Mouse (Mus musculus) liver, embryonic 15.5 days (tissue): ENCODE data around the gene Fam189b. TPM values are rescaled to one million over a fixed set of nuclear protein-coding genes. Genes with fewer than 3 reads are reported as not detected.

Source experiments
- ATAC-seq: fragments of 200-750 bp; cut with Nextera tagmentation; 2 replicates; pipeline ENCODE4 v1.8.0; 2017; ENCODE audit warnings: moderate number of reproducible peaks, mild to moderate bottlenecking, moderate library complexity; ENCODE audit not compliant: insufficient read depth
- H3K27ac ChIP-seq: fragments of 300-500 bp; sonication (generic); replicated peaks from 2 replicates; pipeline ENCODE4 v1.5.1; 2015; ENCODE audit warnings: mild to moderate bottlenecking, inconsistent platforms
- H3K27me3 ChIP-seq: fragments of 300-500 bp; sonication (generic); 2 replicates; pipeline ENCODE4 v1.6.1; 2015; ENCODE audit warnings: mild to moderate bottlenecking, inconsistent platforms
- H3K36me3 ChIP-seq: fragments of 300-500 bp; sonication (generic); replicated peaks from 2 replicates; pipeline ENCODE4 v1.6.1; 2015; ENCODE audit warnings: moderate library complexity, mild to moderate bottlenecking, inconsistent platforms
- H3K4me1 ChIP-seq: fragments of 300-500 bp; sonication (generic); replicated peaks from 2 replicates; pipeline ENCODE4 v1.6.1; 2015; ENCODE audit warnings: inconsistent platforms
- H3K4me2 ChIP-seq: fragments of 300-500 bp; sonication (generic); 2 replicates; pipeline ENCODE4 v1.6.1; 2015; ENCODE audit warnings: moderate library complexity, mild to moderate bottlenecking, inconsistent platforms
- H3K4me3 ChIP-seq: fragments of 300-500 bp; sonication (generic); replicated peaks from 2 replicates; pipeline ENCODE4 v1.5.1; 2015; ENCODE audit warnings: mild to moderate bottlenecking, inconsistent platforms
- H3K9ac ChIP-seq: fragments of 300-500 bp; sonication (generic); 2 replicates; pipeline ENCODE4 v1.6.1; 2015; ENCODE audit warnings: moderate library complexity, mild to moderate bottlenecking, inconsistent platforms
- H3K9me3 ChIP-seq: fragments of 300-500 bp; sonication (generic); replicated peaks from 2 replicates; pipeline ENCODE4 v1.6.1; 2016; ENCODE audit warnings: inconsistent platforms
- WGBS: fragments of 180-500 bp; shearing (Covaris S2); methylation state at CpG from one replicate; pipeline ENCODE4 v1.1.7; 2015; ENCODE audit warnings: mixed read lengths; ENCODE audit not compliant: insufficient replicate concordance; 5-methylcytosine and 5-hydroxymethylcytosine counted together
- polyA plus RNA-seq: library from polyadenylated mRNA; unstranded; fragments of >200 nt; fragmentation: Nextera tagmentation; extraction: Ambion mirVana; gene quantifications from 2 replicates; pipeline ENCODE4 v1.2.1, GENCODE M21; 2015

Fam189b gene
- polyA plus RNA-seq, 1 experiment from 2014 or later: 2.4 TPM

- no peaks in the 10 kb centered on the region for H3K9me3 ChIP-seq
- H3K4me3 ChIP-seq: no peak overlapping the region
- no peak overlapping the region for H3K27ac ChIP-seq
- H3K4me1 ChIP-seq: peaks cover 30% of the 10 kb centered on the region
- no peaks in the 10 kb centered on the region for H3K27me3 ChIP-seq
- no peak overlapping the region for H3K4me2 ChIP-seq
- H3K36me3 ChIP-seq: peaks cover 50% of the 10 kb centered on the region
- no peak overlapping the region for H3K9ac ChIP-seq
- ATAC-seq: no peak
- WGBS: 89% methylated on average over 19 of the region's 19 CpGs
These were observed 16.0 kb upstream of the Fam189b start for GRCm38 (mm10) chr3:89166945-89167344.

DNA sequence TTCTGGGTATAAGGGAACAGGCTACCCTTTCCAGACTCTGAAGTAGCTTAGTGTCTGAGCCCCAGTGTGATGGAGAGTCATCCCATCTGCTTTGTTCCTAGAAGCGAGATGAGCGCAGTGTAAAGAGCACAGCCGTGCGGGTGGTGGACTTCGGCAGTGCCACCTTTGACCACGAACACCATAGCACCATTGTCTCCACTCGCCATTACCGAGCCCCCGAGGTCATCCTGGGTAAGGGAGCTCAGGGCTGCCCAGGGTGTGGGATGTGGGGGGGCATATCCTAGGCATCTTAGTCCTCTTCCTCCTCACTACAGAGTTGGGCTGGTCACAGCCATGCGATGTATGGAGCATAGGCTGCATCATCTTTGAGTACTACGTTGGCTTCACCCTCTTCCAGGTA, 8.1 kb upstream of the Fam189b start:
- no peaks in the 10 kb centered on the region for H3K27me3 ChIP-seq
- H3K9ac ChIP-seq: no peak overlapping the region
- no peaks in the 10 kb centered on the region for H3K9me3 ChIP-seq
- H3K4me3 ChIP-seq: no peak overlapping the region
- ATAC-seq: no peak
- no peak overlapping the region for H3K27ac ChIP-seq
- H3K4me2 ChIP-seq: no peak overlapping the region
- 87% methylated on average over 11 of the region's 11 CpGs for WGBS
- H3K4me1 ChIP-seq: peaks cover 32% of the 10 kb centered on the region
- peaks cover 81% of the 10 kb centered on the region for H3K36me3 ChIP-seq

- no peak overlapping the region for H3K9ac ChIP-seq
- no peaks in the 10 kb centered on the region for H3K27me3 ChIP-seq
- H3K9me3 ChIP-seq: no peaks in the 10 kb centered on the region
- H3K4me3 ChIP-seq: no peak overlapping the region
- peaks cover 81% of the 10 kb centered on the region for H3K36me3 ChIP-seq
- H3K4me2 ChIP-seq: no peak overlapping the region
- H3K4me1 ChIP-seq: peaks cover 32% of the 10 kb centered on the region
- no peak overlapping the region for H3K27ac ChIP-seq
- 86% methylated on average over 10 of the region's 10 CpGs for WGBS
- ATAC-seq: no peak
These were observed 7.4 kb upstream of the Fam189b start for GRCm38 (mm10) chr3:89175544-89175943.

- no peak for ATAC-seq
- no peak overlapping the region for H3K9ac ChIP-seq
- WGBS: 82% methylated on average over 7 of the region's 7 CpGs
These were observed 6.5 kb upstream of the Fam189b start for GRCm38 (mm10) chr3:89176421-89176820.

GRCm38 (mm10) chr3:89177242-89178106, 5.5 kb upstream of the Fam189b start, which contains the start of gene Scamp3:
TSS of gene Scamp3 (plus strand) at chr3:89177473.
- Histone ChIP-seq H3K9me3 (no peaks in the 10 kb centered on the region), H3K9ac (peak within 1 kb of the TSS; percentile 81), H3K4me2 (peak within 1 kb of the TSS; percentile 92), H3K4me1 (peaks cover 41% of the 10 kb centered on the region), H3K27me3 (no peaks in the 10 kb centered on the region), H3K27ac (peak within 1 kb of the TSS; percentile 78), H3K36me3 (peaks cover 82% of the 10 kb centered on the region), H3K4me3 (peak within 1 kb of the TSS; percentile 86)
- WGBS: under 1% methylated on average over 43 of the region's 43 CpGs
- ATAC-seq: peak; percentile 90

More at GRCm38 (mm10) chr3:89176421-89176820, 6.5 kb upstream of the Fam189b start:
- Histone ChIP-seq H3K9me3 (no peaks in the 10 kb centered on the region), H3K27me3 (no peaks in the 10 kb centered on the region), H3K4me2 (peak overlapping the region; percentile 92; the same call in 1 of the 2 replicates), H3K36me3 (peaks cover 81% of the 10 kb centered on the region), H3K4me3 (no peak overlapping the region; the same call in 1 of the 2 replicates), H3K4me1 (peaks cover 32% of the 10 kb centered on the region), H3K27ac (peak overlapping the region; percentile 24; the same call in 1 of the 2 replicates)

GRCm38 (mm10) chr3:89178107-89178385, 4.9 kb upstream of the Fam189b start:
- H3K4me2 ChIP-seq: peak overlapping the region; percentile 92
- WGBS: 3% methylated on average over 6 of the region's 6 CpGs
- peaks cover 79% of the 10 kb centered on the region for H3K36me3 ChIP-seq
- H3K27ac ChIP-seq: peak overlapping the region; percentile 78
- no peaks in the 10 kb centered on the region for H3K27me3 ChIP-seq
- peaks cover 46% of the 10 kb centered on the region for H3K4me1 ChIP-seq
- H3K9me3 ChIP-seq: no peaks in the 10 kb centered on the region
- no peak for ATAC-seq
- peak overlapping the region; percentile 81 for H3K9ac ChIP-seq
- H3K4me3 ChIP-seq: peak overlapping the region; percentile 86

DNA sequence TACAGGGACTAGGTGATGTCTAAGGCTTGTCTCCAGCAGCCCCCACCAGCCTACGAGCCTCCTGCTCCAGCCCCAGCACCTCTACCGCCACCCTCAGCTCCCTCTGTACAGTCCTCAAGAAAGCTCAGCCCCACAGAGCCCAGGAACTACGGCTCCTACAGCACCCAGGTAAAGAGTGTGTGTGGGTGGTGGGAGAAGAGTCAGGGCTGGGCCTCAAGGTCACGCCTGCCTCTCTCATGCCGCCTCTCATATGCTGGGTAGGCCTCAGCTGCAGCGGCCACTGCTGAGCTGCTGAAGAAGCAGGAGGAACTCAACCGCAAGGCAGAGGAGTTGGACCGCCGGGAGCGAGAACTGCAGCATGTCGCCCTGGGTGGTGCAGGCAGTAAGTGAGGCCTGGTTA, 3.9 kb upstream of the Fam189b start:
- Histone ChIP-seq H3K9me3 (no peaks in the 10 kb centered on the region), H3K4me3 (no peak overlapping the region), H3K27ac (no peak overlapping the region), H3K9ac (no peak overlapping the region), H3K4me1 (peaks cover 56% of the 10 kb centered on the region), H3K27me3 (no peaks in the 10 kb centered on the region), H3K4me2 (peak overlapping the region; percentile 92), H3K36me3 (peaks cover 69% of the 10 kb centered on the region)
- no peak for ATAC-seq
- WGBS: 77% methylated on average over 11 of the region's 11 CpGs

GRCm38 (mm10) chr3:89181749-89182500, 1.0 kb upstream of the Fam189b start:
- no peak for ATAC-seq

GRCm38 (mm10) chr3:89182531-89183057, 349 bp upstream of the Fam189b start:
- H3K27me3 ChIP-seq: no peaks in the 10 kb centered on the region
- H3K9me3 ChIP-seq: no peaks in the 10 kb centered on the region
- H3K4me1 ChIP-seq: peaks cover 52% of the 10 kb centered on the region
- H3K4me3 ChIP-seq: peak overlapping the region; percentile 63
- H3K4me2 ChIP-seq: peak overlapping the region; percentile 93
- WGBS: 17% methylated on average over 7 of the region's 7 CpGs
- H3K36me3 ChIP-seq: peaks cover 41% of the 10 kb centered on the region
- H3K9ac ChIP-seq: no peak overlapping the region
- H3K27ac ChIP-seq: peak overlapping the region; percentile 66; the same call in 1 of the 2 replicates
- no peak for ATAC-seq

More at GRCm38 (mm10) chr3:89181749-89182500, 1.0 kb upstream of the Fam189b start:
- Histone ChIP-seq H3K27me3 (no peaks in the 10 kb centered on the region), H3K36me3 (peaks cover 41% of the 10 kb centered on the region), H3K27ac (peak overlapping the region; percentile 66; the same call in 1 of the 2 replicates), H3K4me1 (peaks cover 52% of the 10 kb centered on the region), H3K4me3 (no peak overlapping the region), H3K4me2 (peak overlapping the region; percentile 93; the same call in 1 of the 2 replicates), H3K9ac (no peak overlapping the region), H3K9me3 (no peaks in the 10 kb centered on the region)
- 85% methylated on average over 27 of the region's 27 CpGs for WGBS

- Histone ChIP-seq H3K36me3 (peaks cover 38% of the 10 kb centered on the region), H3K27me3 (peaks cover 3% of the 10 kb centered on the region; the same call in 1 of the 2 replicates), H3K4me1 (peaks cover 41% of the 10 kb centered on the region), H3K4me2 (peak overlapping the region; percentile 93), H3K4me3 (peak overlapping the region; percentile 63), H3K27ac (no peak overlapping the region), H3K9me3 (no peaks in the 10 kb centered on the region), H3K9ac (no peak overlapping the region)
- 66% methylated on average over 6 of the region's 6 CpGs for WGBS
- ATAC-seq: no peak
These were observed 994 bp downstream of the Fam189b start for GRCm38 (mm10) chr3:89183959-89184315.

DNA sequence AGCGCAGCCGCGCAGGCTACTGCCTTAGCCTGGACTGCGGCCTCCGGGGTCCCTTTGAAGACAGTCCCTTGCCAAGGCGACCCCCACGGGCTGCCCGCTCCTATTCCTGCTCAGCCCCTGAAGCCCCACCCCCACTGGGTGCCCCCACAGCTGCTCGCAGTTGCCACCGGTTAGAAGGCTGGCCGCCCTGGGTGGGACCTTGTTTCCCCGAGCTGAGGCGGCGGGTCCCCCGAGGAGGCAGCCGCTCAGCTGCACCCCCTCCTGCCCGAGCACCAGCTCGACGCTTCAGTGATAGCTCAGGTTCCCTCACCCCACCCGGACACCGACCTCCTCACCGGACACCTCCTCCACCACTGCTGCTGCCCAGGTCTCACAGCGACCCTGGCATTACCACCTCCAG, 4.3 kb downstream of the Fam189b start:
- Histone ChIP-seq H3K9me3 (no peaks in the 10 kb centered on the region), H3K9ac (no peak overlapping the region), H3K27ac (no peak overlapping the region), H3K36me3 (peaks cover 6% of the 10 kb centered on the region), H3K4me1 (peaks cover 28% of the 10 kb centered on the region), H3K4me3 (no peak overlapping the region), H3K4me2 (no peak overlapping the region), H3K27me3 (peaks cover 12% of the 10 kb centered on the region; the same call in 1 of the 2 replicates)
- no peak for ATAC-seq
- WGBS: 51% methylated on average over 23 of the region's 23 CpGs
